Mouse (Mus musculus) lung, postnatal 10 days (tissue): ENCODE measurements around the gene Glmn.

Experiments used
- DNase-seq: peaks from one replicate; pipeline ENCODE4 v3.0.0; 2021

Gene Glmn

GRCm38 (mm10) chr5:107597301-107598077 lies at the start of gene Glmn, which contains the start of gene Rpap2:
Glmn (minus strand) TSS chr5:107597888.
Rpap2 (plus strand) TSS chr5:107597373.
- DNase-seq, result peak; percentile 83

DNA sequence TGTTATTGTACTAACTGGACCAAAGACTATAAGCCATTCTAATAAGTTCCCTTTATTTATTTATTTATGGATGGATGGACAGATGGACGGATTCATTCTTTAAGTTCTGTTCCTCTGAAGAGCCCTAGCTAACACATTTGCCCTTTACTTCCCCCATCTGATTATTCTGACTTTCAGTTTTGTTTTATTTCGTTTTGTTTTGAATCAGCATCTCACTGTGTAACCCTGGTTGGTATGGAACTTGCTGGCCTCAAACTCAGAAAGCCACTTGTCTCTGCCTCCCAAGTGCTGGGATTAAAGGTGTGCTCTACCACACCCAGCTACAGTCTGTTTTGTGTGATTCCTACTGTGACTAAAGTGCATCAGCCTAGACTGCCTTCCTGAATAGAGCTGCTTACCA lies 48.2 kb upstream of the Glmn start:
- DNase-seq, result no peak

- no peak for DNase-seq
These were observed 46.9 kb upstream of the Glmn start for GRCm38 (mm10) chr5:107644595-107644994.

GRCm38 (mm10) chr5:107638366-107638765 lies 40.7 kb upstream of the Glmn start:
- DNase-seq, result peak; percentile 4

DNA sequence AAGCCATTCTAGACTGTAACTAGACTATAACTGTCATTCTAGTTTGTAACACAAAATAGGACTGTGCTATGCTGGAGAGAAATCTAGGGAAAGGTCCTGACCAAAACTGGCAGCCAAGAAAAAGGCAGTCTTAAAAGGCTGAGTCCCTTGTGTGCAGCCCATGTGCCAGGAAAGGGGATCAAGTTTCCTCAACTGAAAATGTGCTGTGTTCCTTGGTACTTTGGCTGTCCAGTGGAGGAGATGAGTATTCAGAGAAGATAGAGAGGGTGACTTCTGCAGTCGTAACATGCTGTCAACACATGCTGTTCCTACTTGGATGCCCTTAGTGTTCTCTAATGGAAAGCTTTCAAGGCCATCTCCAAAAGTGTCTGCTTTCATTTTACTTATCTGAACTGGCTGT lies 39.4 kb upstream of the Glmn start:
- no peak for DNase-seq

- DNase-seq, result no peak
These were observed 36.0 kb upstream of the Glmn start for GRCm38 (mm10) chr5:107633651-107634050.

DNA sequence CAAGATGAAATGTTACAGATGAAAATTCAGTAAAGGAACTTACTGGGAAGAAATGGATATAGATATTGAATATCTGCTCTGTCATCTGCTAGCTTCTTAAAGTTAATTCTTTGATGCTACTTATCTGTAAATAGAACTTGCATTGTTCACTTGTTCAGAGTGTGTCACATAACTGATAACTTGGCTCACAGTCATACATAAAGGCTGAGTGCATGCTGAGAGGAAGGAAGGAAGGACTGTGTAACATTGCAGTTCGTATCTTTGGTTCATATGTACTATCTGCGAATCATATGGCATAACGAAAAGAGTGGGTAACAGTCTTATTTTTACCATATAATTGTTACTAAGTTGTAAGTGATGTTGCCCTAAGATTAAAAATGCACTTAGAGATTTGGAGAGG lies 23.6 kb upstream of the Glmn start:
- DNase-seq, result no peak

DNA sequence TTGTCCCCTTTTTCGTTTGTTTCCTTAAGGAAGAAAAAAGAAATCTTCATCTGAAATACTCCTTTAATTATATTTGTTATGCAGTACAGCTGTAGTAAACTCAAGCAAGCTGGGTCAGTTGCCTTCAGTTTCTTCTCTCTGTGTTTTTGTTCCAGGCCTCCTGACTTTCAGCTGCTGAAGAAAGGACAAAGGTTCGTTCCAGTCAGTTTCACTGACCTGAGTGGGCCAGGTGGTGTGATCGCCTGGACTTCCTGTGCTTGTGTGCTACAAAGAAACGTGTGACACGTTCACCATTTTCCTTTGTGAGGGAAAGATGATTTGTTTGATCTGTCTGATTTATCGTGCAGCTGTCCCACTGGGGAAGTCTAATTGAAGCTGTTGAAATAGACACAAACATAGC lies 20.3 kb upstream of the Glmn start:
- no peak for DNase-seq

DNA sequence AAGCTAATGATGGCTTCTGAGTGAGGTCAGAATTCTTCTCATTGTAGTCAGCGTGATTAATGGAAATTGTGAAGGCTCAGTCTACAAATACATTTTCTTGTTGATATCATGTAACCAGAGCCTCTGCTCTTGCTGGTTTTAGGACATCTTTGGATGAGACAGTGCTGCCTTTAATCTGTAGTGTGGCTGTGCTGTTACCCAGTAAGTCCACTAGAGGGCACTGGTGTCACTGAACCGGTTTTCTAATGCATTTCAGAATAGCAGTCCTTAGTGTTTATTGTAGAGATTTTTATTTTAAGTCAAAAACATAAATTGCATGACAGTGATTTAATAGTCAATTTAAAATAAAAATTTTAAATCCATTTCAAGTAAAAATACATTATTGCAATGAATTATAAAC lies 13.5 kb upstream of the Glmn start:
- peak; percentile 74 for DNase-seq

- DNase-seq, result no peak
These were observed 692 bp upstream of the Glmn start for GRCm38 (mm10) chr5:107598380-107598779.

DNA sequence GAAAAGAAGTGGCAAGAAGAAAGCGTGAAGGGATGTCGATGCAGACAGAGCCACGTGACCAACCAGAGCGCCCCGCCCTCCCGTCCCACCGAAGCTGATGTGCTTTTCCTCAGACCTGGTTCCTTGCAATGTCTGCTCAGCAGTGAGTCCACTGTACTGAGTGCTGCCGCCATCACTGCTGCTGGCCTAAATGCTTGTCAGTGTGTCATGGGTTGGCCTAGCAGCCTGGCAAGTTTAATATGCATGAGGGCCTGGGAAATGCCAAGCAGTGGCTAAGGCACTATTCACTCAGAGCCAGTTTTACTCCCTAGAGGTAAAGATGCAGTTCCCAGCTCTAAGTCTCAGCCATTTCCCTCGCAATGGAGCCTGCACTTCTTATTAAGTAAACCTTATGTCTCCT lies 28.5 kb downstream of the Glmn start:
- DNase-seq, result no peak

- DNase-seq, result no peak
These were observed 40.7 kb downstream of the Glmn start for GRCm38 (mm10) chr5:107556969-107557368.

GRCm38 (mm10) chr5:107554336-107554735 lies 43.4 kb downstream of the Glmn start:
- DNase-seq, result no peak

GRCm38 (mm10) chr5:107548444-107548843 lies 49.2 kb downstream of the Glmn start:
- DNase-seq, result no peak

DNA sequence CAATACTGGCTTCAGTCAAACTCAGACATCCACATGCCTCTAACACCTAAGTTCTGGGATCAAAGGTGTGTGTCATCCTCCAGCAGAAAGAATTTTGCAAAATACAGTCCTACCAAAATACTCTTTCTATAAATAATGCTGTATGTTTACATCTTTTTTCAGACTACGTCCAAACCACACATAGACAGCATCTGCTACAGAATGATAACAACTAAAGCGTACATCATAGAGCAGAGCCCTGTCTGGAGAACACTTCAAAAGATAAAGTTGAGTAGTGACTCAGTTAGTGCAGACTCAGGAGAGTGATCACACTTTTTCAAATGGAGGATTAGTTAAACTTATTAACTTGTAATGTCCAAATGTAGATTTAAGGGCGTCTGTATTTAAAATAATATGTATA lies 49.7 kb downstream of the Glmn start:
- no peak for DNase-seq

DNA sequence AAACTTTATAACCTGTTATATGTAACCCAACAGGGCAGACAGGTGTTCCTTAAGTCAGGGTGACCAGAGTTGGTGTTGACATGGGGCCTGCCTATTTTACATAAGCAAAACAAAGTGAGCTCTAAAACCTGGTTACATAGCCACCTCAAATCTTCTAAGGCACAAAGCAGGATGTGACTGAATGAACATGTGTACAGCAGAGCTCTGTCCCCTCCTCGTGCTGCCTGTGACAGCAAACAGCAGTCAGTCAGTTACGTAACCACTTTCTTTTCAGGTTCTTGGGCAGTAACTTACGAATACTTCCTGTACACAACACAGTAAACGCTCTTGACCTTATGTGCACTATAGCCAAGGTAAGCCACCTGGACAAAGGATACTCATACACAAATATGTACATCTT lies 51.8 kb downstream of the Glmn start:
- no peak for DNase-seq

DNA sequence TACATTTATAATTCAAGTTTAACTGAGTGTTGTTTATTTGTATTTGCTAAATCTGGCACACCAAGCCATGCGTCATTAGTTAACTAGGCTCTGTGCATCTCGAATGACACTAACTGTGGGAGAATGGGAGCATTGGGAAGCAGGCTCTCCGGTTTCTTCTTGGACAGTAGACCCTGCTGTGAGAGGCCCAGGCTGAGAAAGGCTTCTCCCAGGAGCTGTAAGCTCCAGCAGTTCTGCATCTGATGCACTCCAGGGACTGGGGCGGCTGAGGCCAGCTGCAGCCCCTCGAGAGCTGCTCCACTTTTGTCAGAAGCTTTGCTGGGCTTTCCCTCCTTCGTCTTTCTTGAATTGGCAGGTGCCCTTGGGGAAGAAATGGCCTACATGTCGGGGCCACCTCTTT lies 56.0 kb downstream of the Glmn start:
- DNase-seq, result peak; percentile 5

DNA sequence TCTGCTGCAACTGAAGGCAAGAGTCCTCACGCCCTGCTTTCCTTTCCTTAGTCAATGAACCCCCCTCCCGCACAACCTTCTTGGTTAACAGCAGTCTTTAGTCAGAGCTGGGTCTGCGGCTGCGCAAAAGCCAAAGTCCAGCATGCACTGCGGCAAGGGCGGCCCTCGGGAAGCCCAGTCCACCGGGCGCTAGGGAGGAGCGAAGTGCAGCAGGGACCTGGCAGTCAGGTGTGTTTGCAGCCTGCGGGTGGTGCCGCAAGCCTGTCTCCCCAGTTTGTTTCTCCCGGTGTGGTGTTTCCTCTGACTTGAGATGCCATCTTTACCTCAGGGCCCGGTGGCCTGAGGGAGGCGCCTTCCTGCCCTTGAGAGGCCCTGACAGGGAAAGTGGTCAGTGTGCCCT lies 63.1 kb downstream of the Glmn start, which contains the start of gene 1700028K03Rik:
TSS of gene 1700028K03Rik (plus strand) at position 129 of the 400 bp plus-strand sequence.
- DNase-seq, result no peak

DNA sequence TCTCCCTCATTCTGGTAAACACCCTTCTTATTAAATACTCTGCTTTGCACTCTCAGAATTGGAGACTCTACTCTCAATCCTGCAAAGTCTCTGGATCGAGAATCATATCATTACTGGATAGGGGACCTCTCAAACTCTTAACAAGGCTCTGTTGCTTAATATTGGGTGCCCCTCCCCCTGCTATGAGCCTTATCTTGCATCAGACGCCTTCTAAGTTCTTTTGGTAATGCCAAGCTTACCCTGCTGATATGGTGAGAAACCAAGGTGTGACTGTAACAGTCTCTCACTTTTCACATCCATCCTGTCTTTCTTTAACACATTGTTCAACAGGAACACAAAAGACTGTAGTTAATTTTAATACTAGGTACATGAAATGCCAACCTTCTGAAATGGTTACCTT lies 64.1 kb downstream of the Glmn start:
- no peak for DNase-seq

GRCm38 (mm10) chr5:107528856-107529255 lies 68.8 kb downstream of the Glmn start:
- no peak for DNase-seq

DNA sequence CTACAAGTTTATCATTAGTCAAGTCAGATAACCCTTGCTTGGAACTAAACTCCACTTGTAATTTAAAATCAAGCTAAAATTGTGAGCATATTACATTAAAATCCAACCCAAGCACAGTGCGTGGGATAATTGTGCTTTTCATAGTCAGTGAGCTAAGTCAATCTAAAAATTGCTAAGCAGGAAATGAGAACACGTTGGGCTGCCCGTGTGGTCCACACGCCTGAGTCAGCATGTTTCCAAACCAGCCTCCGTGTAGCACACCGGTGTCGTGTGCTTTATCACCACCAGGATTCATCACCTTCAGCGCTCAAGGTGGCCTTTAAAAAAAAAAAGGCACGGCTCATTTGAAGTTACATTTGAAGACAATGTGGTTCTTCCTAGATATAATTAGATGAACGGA lies 73.4 kb downstream of the Glmn start:
- DNase-seq, result no peak

DNA sequence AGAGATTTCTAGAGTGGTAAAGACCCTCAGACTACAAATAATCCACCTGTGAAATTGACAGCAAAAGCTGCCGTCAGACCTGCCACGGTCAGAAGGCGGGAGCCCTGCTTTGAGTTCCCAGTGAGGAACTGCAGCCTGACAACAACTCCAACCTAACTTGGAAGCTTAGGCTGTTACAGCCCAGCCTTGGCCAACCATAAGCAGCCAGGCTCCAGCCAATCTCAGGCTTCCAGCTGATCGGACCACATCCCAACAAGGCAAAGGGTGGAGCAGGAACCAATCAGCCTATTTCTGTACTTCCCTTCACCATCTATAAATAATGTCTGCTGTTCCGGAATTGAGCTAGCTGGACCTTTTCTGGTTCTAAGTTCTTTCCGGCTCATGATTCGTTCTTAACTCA lies 75.8 kb downstream of the Glmn start:
- DNase-seq, result peak; percentile 55

- DNase-seq, result no peak
These were observed 76.3 kb downstream of the Glmn start for GRCm38 (mm10) chr5:107521386-107521785.

- DNase-seq, result peak; percentile 32
These were observed 79.1 kb downstream of the Glmn start for GRCm38 (mm10) chr5:107518602-107519001.

GRCm38 (mm10) chr5:107516087-107516486 lies 81.6 kb downstream of the Glmn start:
- DNase-seq, result no peak
